Mouse (Mus musculus) left cerebral cortex, postnatal 36 days (tissue): Measurements from ENCODE around the gene Eif4e. TPM values are rescaled to one million over a fixed set of nuclear protein-coding genes. Genes with fewer than 3 reads are reported as not detected.
A peak's percentile ranks its signal among the peaks of the same experiment; 100 is the strongest.

ENCODE experiments used
- DNase-seq, 2 experiments: peaks; one replicate each; pipeline ENCODE4 v3.0.0; 2021 to 2022; ENCODE audit warnings: low spot score in 2 of 2, mixed read lengths in 1 of 2
- intact Hi-C: fragments of 180-260 bp; cut with DNase I; formaldehyde crosslinking; loops from one replicate; pipeline ENCODE4 v1.15.1; 2025
- total RNA-seq, 2 experiments: library from RNA; stranded (reverse); gene quantifications; 2 replicates each; pipeline ENCODE4 v1.2.3; 2021

Gene Eif4e
- total RNA-seq, 2 experiments from 2014 or later: 175 to 183 TPM

DNA sequence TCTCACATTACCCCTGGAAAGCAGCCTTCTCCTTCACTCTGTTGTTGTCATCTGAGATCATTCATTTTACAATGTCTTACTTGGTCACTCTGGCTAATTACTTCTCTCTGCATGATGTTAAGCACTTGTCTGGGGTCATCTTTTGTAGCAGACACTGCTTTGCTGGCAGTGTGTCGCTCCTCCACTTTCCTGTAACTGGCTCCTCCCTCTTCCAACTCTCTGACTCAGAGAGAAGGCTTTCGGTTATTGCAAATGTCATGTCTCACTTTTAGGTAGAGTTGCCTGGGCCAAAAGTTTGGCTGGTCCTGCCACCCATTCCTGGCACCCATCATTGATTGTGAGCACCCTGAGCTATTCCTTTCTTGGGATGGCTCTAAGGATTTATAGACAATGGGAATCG lies 11.2 kb upstream of the Eif4e start:
- intact Hi-C loops: no loop called here

GRCm38 (mm10) chr3:138515656-138516370 lies 10.2 kb upstream of the Eif4e start:
- intact Hi-C loops: no loop called here
- DNase-seq: no peak

More for the DNA sequence above, 11.2 kb upstream of the Eif4e start:
- DNase-seq: no peak

DNA sequence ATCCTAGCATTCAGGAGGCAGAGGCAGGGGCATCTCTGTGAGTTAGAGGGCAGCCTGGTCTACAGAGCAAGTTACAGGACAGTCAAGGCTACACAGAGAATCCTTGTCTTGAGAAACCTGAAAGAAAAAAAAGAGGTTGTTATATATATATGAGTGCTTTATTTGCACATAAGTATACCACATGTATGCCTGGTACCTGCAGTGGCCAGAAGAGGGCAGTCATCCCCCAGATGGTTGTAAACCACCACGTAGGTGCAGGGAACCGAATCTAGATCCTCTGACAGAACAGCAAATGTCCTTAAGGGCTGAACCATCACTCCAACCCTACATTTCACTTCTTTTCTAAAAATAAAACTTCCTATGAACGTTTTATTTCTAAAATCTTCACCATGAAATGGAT lies 8.1 kb upstream of the Eif4e start:
- DNase-seq: no peak
- intact Hi-C loops: no loop called here

GRCm38 (mm10) chr3:138519218-138519617 lies 6.8 kb upstream of the Eif4e start:
- no peak for DNase-seq
- intact Hi-C loops: no loop called here

DNA sequence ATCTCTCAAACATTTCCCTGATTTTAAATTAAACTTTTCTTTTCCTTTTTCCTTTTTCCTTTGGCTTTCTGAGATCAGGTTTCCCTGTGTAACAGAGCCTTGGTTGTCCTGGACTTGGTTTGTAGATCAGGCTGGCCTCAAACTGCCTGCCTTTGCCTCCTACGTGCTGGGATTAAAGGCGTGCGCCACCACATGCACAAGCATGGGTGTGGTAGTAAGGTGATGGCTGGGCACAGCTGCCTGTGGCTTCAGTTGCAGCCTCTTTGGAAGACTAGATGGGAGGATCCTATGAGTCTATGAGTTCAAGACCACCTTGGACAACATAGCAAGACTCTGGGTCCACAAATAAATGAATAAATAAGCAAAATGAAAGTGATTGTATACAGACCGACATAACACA lies 2.0 kb upstream of the Eif4e start:
- no peak for DNase-seq
- intact Hi-C loops: no loop called here

- intact Hi-C loops: loop anchor here (5.0 kb wide), 2 partner anchors 38 to 217 kb away; partner anchors contain the start of genes Metap1 and Tspan5
- no peak for DNase-seq
These were observed 485 bp upstream of the Eif4e start for GRCm38 (mm10) chr3:138525494-138525893.

- peak; percentile 96 for DNase-seq
- intact Hi-C loops: loop anchor here (5.0 kb wide), 2 partner anchors 40 to 215 kb away; partner anchors contain the start of genes Metap1 and Tspan5
These were observed 1.1 kb downstream of the Eif4e start for GRCm38 (mm10) chr3:138526916-138527666.

GRCm38 (mm10) chr3:138527667-138528231 lies 1.8 kb downstream of the Eif4e start:
- intact Hi-C loops: loop anchor here (5.0 kb wide), 2 partner anchors 40 to 215 kb away; partner anchors contain the start of genes Metap1 and Tspan5
- peak; percentile 54 to 55 for DNase-seq

GRCm38 (mm10) chr3:138528265-138528664 lies 2.3 kb downstream of the Eif4e start:
- intact Hi-C loops: loop anchor here (5.0 kb wide), 2 partner anchors 41 to 214 kb away; partner anchors contain the start of genes Metap1 and Tspan5
- DNase-seq: no peak

GRCm38 (mm10) chr3:138530578-138531478 lies 4.8 kb downstream of the Eif4e start:
- intact Hi-C loops: no loop called here

GRCm38 (mm10) chr3:138531479-138532181 lies 5.7 kb downstream of the Eif4e start:
- intact Hi-C loops: no loop called here
- no peak for DNase-seq

More at GRCm38 (mm10) chr3:138530578-138531478, 4.8 kb downstream of the Eif4e start:
- DNase-seq: no peak

DNA sequence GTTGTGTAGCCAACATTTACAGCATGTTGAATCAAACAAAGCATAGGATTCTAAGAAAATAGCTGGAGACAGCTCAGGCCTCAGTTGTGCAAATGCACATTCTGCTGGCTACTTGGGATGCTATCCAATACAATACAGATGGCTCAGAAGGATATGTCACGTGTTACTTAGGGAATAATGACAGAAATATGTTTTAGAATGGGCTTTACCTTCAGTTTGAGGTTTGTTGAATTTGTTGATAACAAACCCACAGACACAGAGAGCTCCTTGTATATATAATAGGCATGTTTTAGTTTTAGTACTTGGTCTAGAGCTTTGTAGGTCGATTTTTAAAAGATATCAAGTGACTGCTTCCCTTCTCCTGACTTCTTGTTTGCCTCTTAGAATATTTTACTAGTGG lies 6.8 kb downstream of the Eif4e start:
- intact Hi-C loops: no loop called here
- no peak for DNase-seq

DNA sequence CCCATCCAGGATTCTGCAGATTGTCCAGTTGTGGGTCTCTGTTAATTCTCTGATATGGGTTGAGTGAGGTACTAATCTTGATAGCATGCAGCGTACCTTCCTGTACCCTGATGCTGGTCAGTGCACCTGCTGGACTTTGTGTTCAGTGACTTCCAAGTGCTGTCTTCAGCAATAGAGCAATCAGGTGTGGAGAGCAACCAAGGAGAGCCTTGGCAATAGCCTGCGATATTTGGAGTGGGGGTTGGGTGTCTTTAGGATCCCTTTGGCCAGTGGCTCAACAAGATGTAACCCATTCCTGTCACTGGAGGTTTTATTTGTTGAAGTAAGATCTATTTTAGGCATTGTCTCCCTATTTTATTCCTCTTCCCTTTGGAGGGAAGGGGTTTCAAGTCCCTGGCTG lies 10.1 kb downstream of the Eif4e start:
- intact Hi-C loops: no loop called here
- DNase-seq: no peak

DNA sequence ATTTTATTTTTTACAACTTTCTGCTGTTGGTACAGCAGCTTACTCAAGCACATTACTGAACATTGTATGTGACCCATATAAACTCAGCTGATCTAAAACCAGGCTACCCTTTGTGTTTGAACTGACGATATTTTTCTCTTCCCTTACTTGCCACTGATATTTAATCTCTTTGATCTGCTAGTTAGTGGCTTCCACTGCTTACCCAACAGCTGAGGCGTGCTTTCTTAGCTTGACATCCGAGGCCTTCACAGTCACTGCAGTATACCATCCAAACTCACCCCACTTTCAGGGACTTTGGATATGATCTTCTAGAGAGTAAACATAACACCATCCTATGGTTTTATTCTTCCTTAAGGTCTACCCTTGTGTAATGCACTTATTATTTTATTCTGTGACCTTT lies 16.6 kb downstream of the Eif4e start:
- DNase-seq: no peak
- intact Hi-C loops: no loop called here

- intact Hi-C loops: no loop called here
- no peak for DNase-seq
These were observed 18.1 kb downstream of the Eif4e start for GRCm38 (mm10) chr3:138544117-138544516.

- no peak for DNase-seq
- intact Hi-C loops: no loop called here
These were observed 20.7 kb downstream of the Eif4e start for GRCm38 (mm10) chr3:138546678-138547077.

- DNase-seq: no peak
- intact Hi-C loops: no loop called here
These were observed 23.1 kb downstream of the Eif4e start for GRCm38 (mm10) chr3:138549045-138549444.

DNA sequence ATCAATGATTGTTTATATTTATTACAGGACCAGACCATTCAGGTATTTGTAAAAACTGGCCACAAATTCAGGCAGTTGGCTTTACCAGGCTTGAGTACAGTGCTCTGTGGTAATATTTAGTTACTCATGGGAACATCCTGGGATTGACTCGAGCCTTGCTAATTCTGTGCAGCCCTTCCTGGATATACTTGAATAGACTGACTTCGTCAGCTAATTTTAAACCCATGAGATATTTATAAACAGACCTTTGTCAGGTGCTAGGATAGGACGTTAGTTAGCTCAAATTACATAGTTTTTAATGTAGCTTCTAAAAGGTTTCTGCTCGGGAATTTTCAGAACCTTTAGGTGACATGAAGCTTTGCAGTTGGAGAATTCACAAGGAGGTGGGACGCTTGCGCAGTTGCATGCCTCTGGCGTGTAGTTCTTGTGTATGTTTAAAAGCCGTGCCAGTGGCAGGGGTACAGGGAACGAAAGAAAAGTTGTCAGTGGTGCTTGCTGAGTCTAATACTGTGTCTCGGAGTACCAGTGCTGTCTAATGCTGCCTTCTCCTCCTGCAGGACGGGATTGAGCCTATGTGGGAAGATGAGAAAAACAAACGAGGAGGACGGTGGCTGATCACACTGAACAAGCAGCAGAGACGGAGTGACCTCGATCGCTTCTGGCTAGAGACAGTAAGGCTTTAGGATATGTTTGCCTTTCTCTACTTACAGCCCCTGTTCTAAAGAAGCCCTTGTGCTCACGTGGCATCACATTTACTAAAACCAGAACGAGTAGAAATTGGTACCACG lies 24.6 kb downstream of the Eif4e start:
- intact Hi-C loops: loop anchor here (5.0 kb wide), 1 partner anchor 192 kb away; the partner anchor contains the start of gene Tspan5
- DNase-seq: no peak
